Mouse (Mus musculus): ENCODE data around the gene Ikzf2. TPM values are rescaled to one million over a fixed set of nuclear protein-coding genes. Genes with fewer than 3 reads are reported as not detected.

Gene Ikzf2
- 0.88 and 1.5 TPM in 2 replicates for polyA plus RNA-seq (2015; fragmentation: Nextera tagmentation; extraction: Ambion mirVana)

- Histone ChIP-seq H3K36me3 (ENCODE audit: insufficient read depth, low read length) (no peaks in the 10 kb centered on the region), H3K4me1 (ENCODE audit: insufficient read depth, low read depth, low read length) (no peaks in the 10 kb centered on the region), H3K9me3 (ENCODE audit: low read length) (no peaks in the 10 kb centered on the region), H3K27me3 (replicated peaks; ENCODE audit: insufficient read depth, low read length) (no peaks in the 10 kb centered on the region), H3K4me2 (replicated peaks; ENCODE audit: low read depth, low read length) (peak within 1 kb of the TSS; percentile 78), H3K9ac (replicated peaks; ENCODE audit: low read depth) (peak within 1 kb of the TSS; percentile 48), H3K4me3 (ENCODE audit: low read depth, low read length) (peak within 1 kb of the TSS; percentile 80), H3K27ac (ENCODE audit: low read length) (peak within 1 kb of the TSS; percentile 72)
- TF ChIP-seq EP300 (IDR thresholded peaks at IDR 0.05): no peak
- no peak for TF ChIP-seq CTCF (IDR thresholded peaks at IDR 0.05)
- WGBS: under 1% methylated on average over 52 of the region's 105 CpGs
- peak; percentile 87 for DNase-seq (ENCODE audit: low spot score)
- peak; percentile 93 for ATAC-seq
These were observed at the start of gene Ikzf2 for GRCm38 (mm10) chr1:69687076-69687991. Ikzf2 (minus strand) TSS chr1:69687245.

GRCm38 (mm10) chr1:69729729-69730128, 42.7 kb upstream of the Ikzf2 start:
- H3K4me3 ChIP-seq (ENCODE audit: low read depth, low read length): no peak overlapping the region
- H3K4me1 ChIP-seq (ENCODE audit: insufficient read depth, low read depth, low read length): no peaks in the 10 kb centered on the region
- H3K36me3 ChIP-seq (ENCODE audit: insufficient read depth, low read length): no peaks in the 10 kb centered on the region
- DNase-seq (ENCODE audit: low spot score) (no peak), ATAC-seq (no peak)
- no peak for TF ChIP-seq CTCF (IDR thresholded peaks at IDR 0.05)
- TF ChIP-seq EP300 (IDR thresholded peaks at IDR 0.05): no peak
- H3K27ac ChIP-seq (ENCODE audit: low read length): no peak overlapping the region
- H3K9ac ChIP-seq (replicated peaks; ENCODE audit: low read depth): no peak overlapping the region
- 26% methylated on average over 1 of the region's 1 CpGs for WGBS
- no peak overlapping the region for H3K4me2 ChIP-seq (replicated peaks; ENCODE audit: low read depth, low read length)
- no peaks in the 10 kb centered on the region for H3K27me3 ChIP-seq (replicated peaks; ENCODE audit: insufficient read depth, low read length)
- no peaks in the 10 kb centered on the region for H3K9me3 ChIP-seq (ENCODE audit: low read length)

- ATAC-seq (no peak), DNase-seq (ENCODE audit: low spot score) (peak; percentile 20)
- Histone ChIP-seq H3K36me3 (ENCODE audit: insufficient read depth, low read length) (no peaks in the 10 kb centered on the region), H3K4me2 (replicated peaks; ENCODE audit: low read depth, low read length) (no peak overlapping the region), H3K9ac (replicated peaks; ENCODE audit: low read depth) (no peak overlapping the region), H3K27me3 (replicated peaks; ENCODE audit: insufficient read depth, low read length) (no peaks in the 10 kb centered on the region), H3K9me3 (ENCODE audit: low read length) (no peaks in the 10 kb centered on the region), H3K27ac (ENCODE audit: low read length) (no peak overlapping the region), H3K4me3 (ENCODE audit: low read depth, low read length) (no peak overlapping the region), H3K4me1 (ENCODE audit: insufficient read depth, low read depth, low read length) (no peaks in the 10 kb centered on the region)
- no peak for TF ChIP-seq CTCF (IDR thresholded peaks at IDR 0.05)
- no peak for TF ChIP-seq EP300 (IDR thresholded peaks at IDR 0.05)
- 37% methylated on average over 5 of the region's 5 CpGs for WGBS
These were observed 42.1 kb upstream of the Ikzf2 start for GRCm38 (mm10) chr1:69729031-69729679.

- DNase-seq (ENCODE audit: low spot score): peak; percentile 28
- 28% methylated on average over 5 of the region's 5 CpGs for WGBS
These were observed 40.9 kb upstream of the Ikzf2 start for GRCm38 (mm10) chr1:69727968-69728367.

GRCm38 (mm10) chr1:69717107-69717506, 30.1 kb upstream of the Ikzf2 start:
- no peak overlapping the region for H3K27ac ChIP-seq (ENCODE audit: low read length)
- H3K4me3 ChIP-seq (ENCODE audit: low read depth, low read length): no peak overlapping the region
- H3K4me1 ChIP-seq (ENCODE audit: insufficient read depth, low read depth, low read length): no peaks in the 10 kb centered on the region
- no peaks in the 10 kb centered on the region for H3K9me3 ChIP-seq (ENCODE audit: low read length)
- ATAC-seq (no peak), DNase-seq (ENCODE audit: low spot score) (no peak)
- H3K4me2 ChIP-seq (replicated peaks; ENCODE audit: low read depth, low read length): no peak overlapping the region
- H3K9ac ChIP-seq (replicated peaks; ENCODE audit: low read depth): no peak overlapping the region
- no peaks in the 10 kb centered on the region for H3K27me3 ChIP-seq (replicated peaks; ENCODE audit: insufficient read depth, low read length)
- no peaks in the 10 kb centered on the region for H3K36me3 ChIP-seq (ENCODE audit: insufficient read depth, low read length)
- 77% methylated on average over 3 of the region's 3 CpGs for WGBS
- TF ChIP-seq CTCF (IDR thresholded peaks at IDR 0.05) (no peak), EP300 (IDR thresholded peaks at IDR 0.05) (no peak)

More at GRCm38 (mm10) chr1:69727968-69728367, 40.9 kb upstream of the Ikzf2 start:
- no peaks in the 10 kb centered on the region for H3K36me3 ChIP-seq (ENCODE audit: insufficient read depth, low read length)
- peak; percentile 60; the same call in 1 of the 2 replicates for ATAC-seq
- no peak overlapping the region for H3K9ac ChIP-seq (replicated peaks; ENCODE audit: low read depth)
- no peak overlapping the region for H3K4me3 ChIP-seq (ENCODE audit: low read depth, low read length)
- H3K27ac ChIP-seq (ENCODE audit: low read length): no peak overlapping the region
- H3K4me1 ChIP-seq (ENCODE audit: insufficient read depth, low read depth, low read length): no peaks in the 10 kb centered on the region
- no peaks in the 10 kb centered on the region for H3K27me3 ChIP-seq (replicated peaks; ENCODE audit: insufficient read depth, low read length)
- no peak overlapping the region for H3K4me2 ChIP-seq (replicated peaks; ENCODE audit: low read depth, low read length)
- no peaks in the 10 kb centered on the region for H3K9me3 ChIP-seq (ENCODE audit: low read length)
- peak; percentile 49; the same call in 1 of the 2 replicates for TF ChIP-seq EP300 (IDR thresholded peaks at IDR 0.05)
- TF ChIP-seq CTCF (IDR thresholded peaks at IDR 0.05): no peak

GRCm38 (mm10) chr1:69708571-69708970, 21.5 kb upstream of the Ikzf2 start:
- H3K9ac ChIP-seq (replicated peaks; ENCODE audit: low read depth): no peak overlapping the region
- no peak for DNase-seq (ENCODE audit: low spot score)
- no peaks in the 10 kb centered on the region for H3K27me3 ChIP-seq (replicated peaks; ENCODE audit: insufficient read depth, low read length)
- WGBS: 90% methylated on average over 1 of the region's 1 CpGs
- no peaks in the 10 kb centered on the region for H3K36me3 ChIP-seq (ENCODE audit: insufficient read depth, low read length)
- no peak overlapping the region for H3K27ac ChIP-seq (ENCODE audit: low read length)
- ATAC-seq: no peak
- H3K4me3 ChIP-seq (ENCODE audit: low read depth, low read length): no peak overlapping the region
- no peaks in the 10 kb centered on the region for H3K4me1 ChIP-seq (ENCODE audit: insufficient read depth, low read depth, low read length)
- no peaks in the 10 kb centered on the region for H3K9me3 ChIP-seq (ENCODE audit: low read length)
- TF ChIP-seq EP300 (IDR thresholded peaks at IDR 0.05): no peak
- TF ChIP-seq CTCF (IDR thresholded peaks at IDR 0.05): no peak
- no peak overlapping the region for H3K4me2 ChIP-seq (replicated peaks; ENCODE audit: low read depth, low read length)

All from lung, postnatal 0 days (tissue).